Mouse (Mus musculus) liver, embryonic 14.5 days (tissue): ENCODE data around the gene Zfp14. TPM values are rescaled to one million over a fixed set of nuclear protein-coding genes. Genes with fewer than 3 reads are reported as not detected.
A peak's percentile ranks its signal among the peaks of the same experiment; 100 is the strongest.

ENCODE experiments used
- ATAC-seq: fragments of 200-750 bp; cut with Nextera tagmentation; 2 replicates; pipeline ENCODE4 v1.8.0; 2017; ENCODE audit warnings: moderate number of reproducible peaks, mild to moderate bottlenecking, moderate library complexity; ENCODE audit not compliant: insufficient read depth
- DNase-seq, 3 experiments: peaks; one replicate each; pipeline ENCODE4 v3.0.0-alpha.2; 2012 to 2013; ENCODE audit warnings: low read depth in 3 of 3, low spot score in 3 of 3
- H3K27ac ChIP-seq: fragments of 300-500 bp; sonication (generic); 2 replicates; pipeline ENCODE4 v1.5.1; 2014; ENCODE audit warnings: moderate library complexity, mild to moderate bottlenecking, control low read depth, inconsistent platforms
- H3K27me3 ChIP-seq: fragments of 300-500 bp; sonication (generic); 2 replicates; pipeline ENCODE4 v1.6.1; 2014; ENCODE audit warnings: mild to moderate bottlenecking, low read length, moderate library complexity; ENCODE audit not compliant: control insufficient read depth, insufficient read depth
- H3K36me3 ChIP-seq: fragments of 300-500 bp; sonication (generic); replicated peaks from 2 replicates; pipeline ENCODE4 v1.6.1; 2014; ENCODE audit warnings: low read depth; ENCODE audit not compliant: control insufficient read depth, insufficient read depth
- H3K4me1 ChIP-seq, 2 experiments: fragments of 200-500 bp in 1 of 2; fragments of 300-500 bp in 1 of 2; sonication (generic) in 1 of 2; replicated peaks; 2 replicates each; pipeline ENCODE4 v1.6.1; 2012 to 2014; ENCODE audit warnings: antibody characterized with exemption in 1 of 2, inconsistent platforms in 1 of 2, low read length in 1 of 2; ENCODE audit not compliant: control insufficient read depth in 2 of 2, insufficient read depth in 2 of 2
- H3K4me2 ChIP-seq: fragments of 300-500 bp; sonication (generic); 2 replicates; pipeline ENCODE4 v1.6.1; 2014; ENCODE audit warnings: low read depth, mild to moderate bottlenecking, control low read depth, moderate library complexity
- H3K4me3 ChIP-seq, 2 experiments: fragments of 200-500 bp in 1 of 2; fragments of 300-500 bp in 1 of 2; sonication (generic) in 1 of 2; 2 replicates each; pipeline ENCODE4 v1.5.1; 2012 to 2014; ENCODE audit warnings: low read depth in 2 of 2, low read length in 2 of 2, mild to moderate bottlenecking in 2 of 2, control low read depth in 1 of 2, inconsistent platforms in 1 of 2, moderate library complexity in 1 of 2; ENCODE audit not compliant: insufficient read depth in 1 of 2
- H3K9ac ChIP-seq: fragments of 300-500 bp; sonication (generic); replicated peaks from 2 replicates; pipeline ENCODE4 v1.6.1; 2014; ENCODE audit warnings: mild to moderate bottlenecking, control low read depth, moderate library complexity
- H3K9me3 ChIP-seq: fragments of 300-500 bp; sonication (generic); 2 replicates; pipeline ENCODE4 v1.6.1; 2016; ENCODE audit warnings: low read length, mixed read lengths; ENCODE audit not compliant: control insufficient read depth
- CTCF ChIP-seq: IDR thresholded peaks from 2 replicates; pipeline ENCODE4 v1.5.1; 2016; ENCODE audit warnings: antibody characterized with exemption, low read depth, control low read depth
- EP300 ChIP-seq: IDR thresholded peaks from 2 replicates; pipeline ENCODE4 v1.6.1; 2016; ENCODE audit warnings: antibody characterized with exemption, low read depth
- WGBS: fragments of 180-500 bp; shearing (Covaris S2); extraction: QIAGEN DNeasy Blood & Tissue Kit; methylation state at CpG from one replicate; pipeline ENCODE4 v1.1.7; 2014; ENCODE audit not compliant: insufficient replicate concordance; 5-methylcytosine and 5-hydroxymethylcytosine counted together
- microRNA-seq: library from miRNA; unstranded; fragments of <30 nt; microRNA quantifications from one replicate; pipeline ENCODE4, GENCODE M21; 2016
- polyA plus RNA-seq, 2 experiments: library from polyadenylated mRNA; depleted of rRNA in 1 of 2; stranded (reverse) in 1 of 2; unstranded in 1 of 2; fragments of >200 nt; fragmentation: Nextera tagmentation in 1 of 2; extraction: Ambion mirVana in 1 of 2; gene quantifications; 2 replicates each; pipeline versions ENCODE4 v1.2.1 to v1.2.3; 2012 to 2014

The Zfp14 gene
- polyA plus RNA-seq, 2 experiments, result 0.27 to 0.38 TPM

DNA sequence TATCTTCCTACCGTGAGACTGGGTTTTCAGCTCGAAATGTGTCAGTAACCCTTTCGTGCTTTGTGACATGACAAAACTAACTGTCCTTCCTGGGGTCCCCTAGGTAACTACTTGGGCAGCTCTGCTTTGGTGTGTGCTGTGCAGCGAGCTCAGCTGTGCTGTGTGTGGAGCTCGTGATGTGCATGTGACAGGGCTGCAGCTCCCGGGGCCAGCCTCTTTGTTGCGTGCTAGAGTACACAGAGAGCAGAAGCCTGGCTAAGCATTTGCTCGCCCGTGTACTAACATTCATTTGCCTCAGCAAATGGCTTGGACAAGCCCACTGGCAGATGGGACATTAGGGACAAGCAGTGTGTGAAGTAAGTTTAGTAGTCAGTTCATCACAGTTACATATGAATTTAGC is 57.8 kb downstream of the Zfp14 start:
- WGBS, result 86% methylated on average over 9 of the region's 9 CpGs
- TF ChIP-seq EP300 (no peak), CTCF (no peak)
- no peak for DNase-seq
- H3K9me3 ChIP-seq, result no peaks in the 10 kb centered on the region
- H3K4me3 ChIP-seq, result no peak overlapping the region
- H3K27me3 ChIP-seq, result no peaks in the 10 kb centered on the region
- H3K4me2 ChIP-seq, result no peak overlapping the region
- H3K27ac ChIP-seq, result no peak overlapping the region
- ATAC-seq, result no peak
- no peak overlapping the region for H3K9ac ChIP-seq
- peaks cover 13% of the 10 kb centered on the region for H3K36me3 ChIP-seq
- no peaks in the 10 kb centered on the region for H3K4me1 ChIP-seq

DNA sequence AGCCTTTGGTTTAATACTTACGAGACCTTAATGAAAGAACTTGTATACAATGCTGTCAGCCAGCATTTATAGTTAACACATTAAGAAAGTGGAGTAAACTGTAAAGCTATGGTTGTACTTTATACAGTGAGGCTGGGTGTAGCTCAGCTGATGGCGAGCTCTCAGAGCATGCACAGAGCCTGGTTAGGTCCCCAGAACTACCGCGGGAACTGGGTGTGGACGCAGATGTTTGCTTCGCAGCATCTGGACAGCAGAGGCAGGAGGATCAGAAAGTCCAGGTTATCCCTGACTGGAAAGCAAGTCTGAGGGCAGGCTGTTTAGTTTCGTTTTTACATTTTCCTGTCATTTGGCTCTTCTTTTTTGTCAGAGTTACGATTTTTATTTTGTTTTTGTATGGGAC is 58.5 kb downstream of the Zfp14 start:
- no peak for TF ChIP-seq EP300
- no peak for TF ChIP-seq CTCF
- Histone ChIP-seq H3K4me1 (no peaks in the 10 kb centered on the region), H3K9ac (no peak overlapping the region), H3K4me2 (no peak overlapping the region), H3K27ac (no peak overlapping the region), H3K36me3 (peaks cover 11% of the 10 kb centered on the region), H3K4me3 (no peak overlapping the region), H3K9me3 (no peaks in the 10 kb centered on the region), H3K27me3 (no peaks in the 10 kb centered on the region)
- DNase-seq (no peak), ATAC-seq (no peak)
- WGBS, result 83% methylated on average over 8 of the region's 8 CpGs

DNA sequence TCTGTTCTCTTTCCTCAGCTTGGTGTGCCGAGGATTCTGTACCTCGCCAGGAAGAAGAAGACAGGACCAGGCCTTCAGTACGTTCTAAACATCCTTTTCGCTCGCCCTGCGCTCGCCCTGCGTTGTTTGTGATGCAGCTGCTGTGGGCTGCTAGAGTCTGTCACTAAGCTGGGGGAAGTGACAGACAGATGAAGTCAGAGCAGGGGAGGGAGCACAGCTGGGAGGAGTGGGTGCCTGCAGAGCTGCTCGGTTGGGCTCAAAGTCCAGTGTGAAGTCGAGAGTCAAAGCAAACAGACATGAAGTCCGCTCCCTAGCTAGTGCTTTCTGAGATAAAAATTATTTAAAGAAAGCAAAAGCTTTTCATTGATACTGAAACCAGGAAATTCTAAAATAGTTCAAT is 62.1 kb downstream of the Zfp14 start:
- Histone ChIP-seq H3K9ac (no peak overlapping the region), H3K27me3 (no peaks in the 10 kb centered on the region), H3K4me1 (peaks cover 3 to 4% of the 10 kb centered on the region in 2 experiments; a peak in 3 of 4 replicates), H3K36me3 (peaks cover 12% of the 10 kb centered on the region), H3K9me3 (no peaks in the 10 kb centered on the region), H3K4me2 (no peak overlapping the region), H3K4me3 (no peak overlapping the region), H3K27ac (no peak overlapping the region)
- ATAC-seq (peak; percentile 55), DNase-seq (no peak)
- WGBS, result 82% methylated on average over 11 of the region's 11 CpGs
- TF ChIP-seq CTCF (no peak), EP300 (no peak)

DNA sequence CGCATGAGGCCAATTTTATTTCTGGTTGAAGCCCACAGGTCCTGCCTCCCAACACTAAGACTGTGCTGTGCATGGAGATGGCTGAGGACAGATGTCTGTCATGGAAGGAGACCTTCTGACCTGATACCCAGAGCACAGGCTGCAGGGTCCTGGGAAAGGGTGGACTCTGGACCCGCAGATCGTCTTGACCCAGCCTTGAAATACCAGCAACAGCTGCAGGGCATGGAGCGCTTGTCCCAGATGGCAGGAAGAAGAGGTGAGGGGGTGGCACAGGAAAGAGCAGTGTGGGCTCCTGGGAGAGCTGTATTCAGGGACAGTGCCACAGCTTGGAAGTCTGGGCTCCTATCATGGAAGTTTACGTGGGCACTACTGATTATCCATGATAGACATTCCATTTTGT is 63.6 kb downstream of the Zfp14 start:
- ATAC-seq (no peak), DNase-seq (no peak)
- TF ChIP-seq CTCF (no peak), EP300 (no peak)
- H3K27ac ChIP-seq, result no peak overlapping the region
- WGBS, result 87% methylated on average over 5 of the region's 5 CpGs
- H3K4me1 ChIP-seq, result peaks cover 8 to 9% of the 10 kb centered on the region in 2 experiments; a peak in 3 of 4 replicates
- no peak overlapping the region for H3K4me3 ChIP-seq
- H3K9me3 ChIP-seq, result no peaks in the 10 kb centered on the region
- H3K4me2 ChIP-seq, result no peak overlapping the region
- no peaks in the 10 kb centered on the region for H3K27me3 ChIP-seq
- H3K36me3 ChIP-seq, result peaks cover 12% of the 10 kb centered on the region
- no peak overlapping the region for H3K9ac ChIP-seq

Small RNA genes within 50 kb of the gene (microRNA-seq; reads per million reads assigned to microRNA genes)
- gene Gm23368, result not detected

Other genes starting within 250 kb of the Zfp14 start
- gene Zfp790, start 235.3 kb downstream of the Zfp14 start, polyA plus RNA-seq (2012; rRNA removed), result 1.0 and 1.7 TPM in 2 replicates
- 3.4 and 4.1 TPM in 2 replicates for gene Zfp790, start 235.3 kb downstream of the Zfp14 start, polyA plus RNA-seq (2014; fragmentation: Nextera tagmentation; extraction: Ambion mirVana)
- gene Zfp940, start 197.7 kb downstream of the Zfp14 start, polyA plus RNA-seq (2012; rRNA removed), result 0.17 and 0.41 TPM in 2 replicates
- 0.61 and 1.0 TPM in 2 replicates for gene Zfp940, start 197.7 kb downstream of the Zfp14 start, polyA plus RNA-seq (2014; fragmentation: Nextera tagmentation; extraction: Ambion mirVana)
- gene Zfp420, start 191.4 kb downstream of the Zfp14 start, polyA plus RNA-seq (2012; rRNA removed), result 0.69 and 0.92 TPM in 2 replicates
- gene Zfp420, start 191.4 kb downstream of the Zfp14 start, polyA plus RNA-seq (2014; fragmentation: Nextera tagmentation; extraction: Ambion mirVana), result 0.66 and 1.0 TPM in 2 replicates
- 1.0 and 1.2 TPM in 2 replicates for gene Zfp27, start 144.8 kb downstream of the Zfp14 start, polyA plus RNA-seq (2012; rRNA removed)
- gene Zfp27, start 144.8 kb downstream of the Zfp14 start, polyA plus RNA-seq (2014; fragmentation: Nextera tagmentation; extraction: Ambion mirVana), result 1.7 TPM in 2 replicates
- gene Zfp383, start 143.2 kb downstream of the Zfp14 start, polyA plus RNA-seq (2012; rRNA removed), result 0.51 and 0.69 TPM in 2 replicates
- gene Zfp383, start 143.2 kb downstream of the Zfp14 start, polyA plus RNA-seq (2014; fragmentation: Nextera tagmentation; extraction: Ambion mirVana), result 0.35 and 0.42 TPM in 2 replicates
- gene Zfp74, start 97.3 kb downstream of the Zfp14 start, polyA plus RNA-seq (2012; rRNA removed), result 1.5 and 1.7 TPM in 2 replicates
- 0.85 and 1.8 TPM in 2 replicates for gene Zfp74, start 97.3 kb downstream of the Zfp14 start, polyA plus RNA-seq (2014; fragmentation: Nextera tagmentation; extraction: Ambion mirVana)
- 4.5 and 6.1 TPM in 2 replicates for gene Zfp568, start 67.4 kb downstream of the Zfp14 start, polyA plus RNA-seq (2012; rRNA removed)
- gene Zfp568, start 67.4 kb downstream of the Zfp14 start, polyA plus RNA-seq (2014; fragmentation: Nextera tagmentation; extraction: Ambion mirVana), result 7.0 and 8.2 TPM in 2 replicates
- gene Zfp82, start 21.5 kb upstream of the Zfp14 start, polyA plus RNA-seq (2012; rRNA removed), result 0.22 and 0.50 TPM in 2 replicates
- gene Zfp82, start 21.5 kb upstream of the Zfp14 start, polyA plus RNA-seq (2014; fragmentation: Nextera tagmentation; extraction: Ambion mirVana), result 1.2 and 1.8 TPM in 2 replicates
- 0.13 TPM in 1 of 2 replicates, not detected in the other for gene Gm26920, start 39.0 kb upstream of the Zfp14 start, polyA plus RNA-seq (2012; rRNA removed)
- 0.23 TPM in 1 of 2 replicates, not detected in the other for gene Gm26920, start 39.0 kb upstream of the Zfp14 start, polyA plus RNA-seq (2014; fragmentation: Nextera tagmentation; extraction: Ambion mirVana)
- 0.54 and 1.8 TPM in 2 replicates for gene Zfp566, start 39.1 kb upstream of the Zfp14 start, polyA plus RNA-seq (2012; rRNA removed)
- 1.3 and 1.5 TPM in 2 replicates for gene Zfp566, start 39.1 kb upstream of the Zfp14 start, polyA plus RNA-seq (2014; fragmentation: Nextera tagmentation; extraction: Ambion mirVana)
- gene Zfp260, start 43.4 kb upstream of the Zfp14 start, polyA plus RNA-seq (2012; rRNA removed), result 3.7 and 4.8 TPM in 2 replicates
- gene Zfp260, start 43.4 kb upstream of the Zfp14 start, polyA plus RNA-seq (2014; fragmentation: Nextera tagmentation; extraction: Ambion mirVana), result 11.9 and 12.6 TPM in 2 replicates
- gene Zfp382, start 70.6 kb upstream of the Zfp14 start, polyA plus RNA-seq (2012; rRNA removed), result 0.26 and 0.66 TPM in 2 replicates
- gene Zfp382, start 70.6 kb upstream of the Zfp14 start, polyA plus RNA-seq (2014; fragmentation: Nextera tagmentation; extraction: Ambion mirVana), result 0.32 and 1.5 TPM in 2 replicates
- gene Zfp146, start 118.4 kb upstream of the Zfp14 start, polyA plus RNA-seq (2012; rRNA removed), result 13.5 and 20.8 TPM in 2 replicates
- 4.2 and 4.4 TPM in 2 replicates for gene Zfp146, start 118.4 kb upstream of the Zfp14 start, polyA plus RNA-seq (2014; fragmentation: Nextera tagmentation; extraction: Ambion mirVana)
- 3.5 TPM in 2 replicates for gene Cox7a1, start 132.8 kb upstream of the Zfp14 start, polyA plus RNA-seq (2012; rRNA removed)
- gene Cox7a1, start 132.8 kb upstream of the Zfp14 start, polyA plus RNA-seq (2014; fragmentation: Nextera tagmentation; extraction: Ambion mirVana), result 5.5 and 7.0 TPM in 2 replicates
- gene Capns1, start 147.4 kb upstream of the Zfp14 start, polyA plus RNA-seq (2012; rRNA removed), result 122 and 167 TPM in 2 replicates
- 29.3 and 31.2 TPM in 2 replicates for gene Capns1, start 147.4 kb upstream of the Zfp14 start, polyA plus RNA-seq (2014; fragmentation: Nextera tagmentation; extraction: Ambion mirVana)
- gene Polr2i, start 180.6 kb upstream of the Zfp14 start, polyA plus RNA-seq (2012; rRNA removed), result 71.8 and 72.4 TPM in 2 replicates
- gene Polr2i, start 180.6 kb upstream of the Zfp14 start, polyA plus RNA-seq (2014; fragmentation: Nextera tagmentation; extraction: Ambion mirVana), result 59.2 and 61.1 TPM in 2 replicates
- gene Tbcb, start 180.9 kb upstream of the Zfp14 start, polyA plus RNA-seq (2012; rRNA removed), result 13.1 and 24.4 TPM in 2 replicates
- gene Tbcb, start 180.9 kb upstream of the Zfp14 start, polyA plus RNA-seq (2014; fragmentation: Nextera tagmentation; extraction: Ambion mirVana), result 44.8 and 47.1 TPM in 2 replicates
- not detected in 2 replicates for gene Ovol3, start 184.3 kb upstream of the Zfp14 start, polyA plus RNA-seq (2012; rRNA removed)
- not detected in 2 replicates for gene Ovol3, start 184.3 kb upstream of the Zfp14 start, polyA plus RNA-seq (2014; fragmentation: Nextera tagmentation; extraction: Ambion mirVana)
- 0.03 TPM in 1 of 2 replicates, not detected in the other for gene Thap8, start 228.7 kb upstream of the Zfp14 start, polyA plus RNA-seq (2012; rRNA removed)
- gene Thap8, start 228.7 kb upstream of the Zfp14 start, polyA plus RNA-seq (2014; fragmentation: Nextera tagmentation; extraction: Ambion mirVana), result not detected in 2 replicates
- gene Wdr62, start 229.0 kb upstream of the Zfp14 start, polyA plus RNA-seq (2012; rRNA removed), result 12.4 and 14.0 TPM in 2 replicates
- gene Wdr62, start 229.0 kb upstream of the Zfp14 start, polyA plus RNA-seq (2014; fragmentation: Nextera tagmentation; extraction: Ambion mirVana), result 7.5 and 8.8 TPM in 2 replicates
- 1.0 and 2.1 TPM in 2 replicates for gene Clip3, start 240.3 kb upstream of the Zfp14 start, polyA plus RNA-seq (2012; rRNA removed)
- gene Clip3, start 240.3 kb upstream of the Zfp14 start, polyA plus RNA-seq (2014; fragmentation: Nextera tagmentation; extraction: Ambion mirVana), result 0.71 and 0.86 TPM in 2 replicates